Comparison of ENCODE assay signal across 9 mouse cellular contexts in genomic region chr8:121922101-121922500, GRCm38 (mm10). TPM values are rescaled to one million over a fixed set of nuclear protein-coding genes. Genes with fewer than 3 reads are reported as not detected.
DNase-seq lines count a peak whose midpoint lies in the region; ATAC-seq and TF ChIP-seq lines count a peak whose summit lies in the region.
"Had no signal": no experiment of that assay in that cellular context is flagged by ENCODE, and none has a peak within 500 bp of the region (broad histone marks: within the 10 kb centered on the region; RNA-seq: fewer than 3 reads in every experiment).

No protein-coding gene starts in this region.

- H3K27ac ChIP-seq in cortical plate, adult 2 months (ENCODE audit: insufficient read depth, low read length) = peak overlapping the region; percentile 42; the same call in 1 of the 2 replicates
- peak overlapping the region; percentile 86 for H3K27ac ChIP-seq in lung, embryonic 16.5 days (ENCODE audit: low read length)
- H3K27ac ChIP-seq in liver, embryonic 12.5 days = no peak overlapping the region

- DNase-seq in adipocyte (ENCODE audit: low spot score) = peak; percentile 52
- peak; percentile 37 for DNase-seq in heart, postnatal 25 days (ENCODE audit: low spot score)
- no peak for DNase-seq in spleen, adult 18-20 months
- no peak for DNase-seq in cerebellum, adult 18-20 months
- DNase-seq in right cerebral cortex, adult 18-20 months = no peak

- 8% methylated on average over 8 of the region's 8 CpGs for WGBS in lung, embryonic 16.5 days
- 59% methylated on average over 8 of the region's 8 CpGs for WGBS in liver, embryonic 12.5 days (ENCODE audit: insufficient replicate concordance)

- no peaks in the 10 kb centered on the region for H3K27me3 ChIP-seq in lung, embryonic 16.5 days (ENCODE audit: control insufficient read depth, insufficient read depth, low read depth, low read length)
- no peaks in the 10 kb centered on the region for H3K27me3 ChIP-seq in liver, embryonic 12.5 days (replicated peaks)

- ATAC-seq in lung, embryonic 16.5 days (ENCODE audit: low read depth) = peak; percentile 83
- ATAC-seq in liver, embryonic 12.5 days = no peak

- intact Hi-C loops in heart, postnatal 25 days (cut with DNase I) = no loop called here

- no peak overlapping the region for H3K4me3 ChIP-seq in cortical plate, adult 2 months (ENCODE audit: insufficient read depth, low read length)
- no peak overlapping the region for H3K4me3 ChIP-seq in lung, embryonic 16.5 days (ENCODE audit: low read length)
- H3K4me3 ChIP-seq in liver, embryonic 12.5 days = no peak overlapping the region

- no peak for TF ChIP-seq POLR2A in cortical plate, adult 2 months (IDR thresholded peaks at IDR 0.05; ENCODE audit: extremely low read depth, insufficient read depth, low read length)

- no peaks in the 10 kb centered on the region for H3K36me3 ChIP-seq in lung, embryonic 16.5 days (ENCODE audit: control insufficient read depth, insufficient read depth, low read length)
- H3K36me3 ChIP-seq in liver, embryonic 12.5 days = no peaks in the 10 kb centered on the region

- no peak for TF ChIP-seq CTCF in cortical plate, adult 2 months (IDR thresholded peaks at IDR 0.05; ENCODE audit: extremely low read depth, insufficient read depth, low read length)

- H3K9me3 ChIP-seq in lung, embryonic 16.5 days (ENCODE audit: control insufficient read depth, low read length) = no peaks in the 10 kb centered on the region
- H3K9me3 ChIP-seq in liver, embryonic 12.5 days (replicated peaks) = no peaks in the 10 kb centered on the region

- no peaks in the 10 kb centered on the region for H3K4me1 ChIP-seq in cortical plate, adult 2 months (ENCODE audit: control insufficient read depth, insufficient read depth, low read length)
- H3K4me1 ChIP-seq in lung, embryonic 16.5 days (replicated peaks; ENCODE audit: control insufficient read depth, insufficient read depth, low read length) = peaks cover 14% of the 10 kb centered on the region
- no peaks in the 10 kb centered on the region for H3K4me1 ChIP-seq in liver, embryonic 12.5 days

- 0 out of 2 replicates have a peak overlapping the region, but pooled peaks have one; percentile 16 for H3K4me2 ChIP-seq in lung, embryonic 16.5 days (ENCODE audit: low read depth, low read length)
- H3K4me2 ChIP-seq in liver, embryonic 12.5 days = no peak overlapping the region

- peak overlapping the region; percentile 35 for H3K9ac ChIP-seq in lung, embryonic 16.5 days (ENCODE audit: low read length)
- H3K9ac ChIP-seq in liver, embryonic 12.5 days = no peak overlapping the region

RNA-seq across cellular contexts. Expression of gene Slc7a5, which starts 14.6 kb away (rescaled TPM):
- 74.1 and 75.6 TPM in 2 replicates for polyA plus RNA-seq in cortical plate, adult 2 months (2012; rRNA removed)
- total RNA-seq in heart, postnatal 25 days (2021) = 1 to 10 TPM; 3.2 to 4.9 TPM
- 10.4 and 10.7 TPM in 2 replicates for polyA plus RNA-seq in lung, embryonic 16.5 days (2015; fragmentation: Nextera tagmentation; extraction: Ambion mirVana)
- 52.6 and 58.9 TPM in 2 replicates for polyA plus RNA-seq in liver, embryonic 12.5 days (2016; fragmentation: Nextera tagmentation; extraction: Ambion mirVana)

RNA-seq across cellular contexts. Expression of gene Car5a, which starts 22.6 kb away (rescaled TPM):
- polyA plus RNA-seq in cortical plate, adult 2 months (2012; rRNA removed) = 0.29 and 0.42 TPM in 2 replicates
- total RNA-seq in heart, postnatal 25 days (2021) = not detected
- polyA plus RNA-seq in lung, embryonic 16.5 days (2015; fragmentation: Nextera tagmentation; extraction: Ambion mirVana) = not detected in 2 replicates
- polyA plus RNA-seq in liver, embryonic 12.5 days (2016; fragmentation: Nextera tagmentation; extraction: Ambion mirVana) = 0.69 and 0.85 TPM in 2 replicates
- polyA plus RNA-seq: limb, embryonic 14.5 days had no signal

RNA-seq across cellular contexts. Expression of gene Banp, which starts 27.4 kb away (rescaled TPM):
- 68.4 and 76.1 TPM in 2 replicates for polyA plus RNA-seq in cortical plate, adult 2 months (2012; rRNA removed)
- 10 to 100 TPM; 15.0 to 26.5 TPM for total RNA-seq in heart, postnatal 25 days (2021)
- 50.7 and 53.0 TPM in 2 replicates for polyA plus RNA-seq in lung, embryonic 16.5 days (2015; fragmentation: Nextera tagmentation; extraction: Ambion mirVana)
- polyA plus RNA-seq in liver, embryonic 12.5 days (2016; fragmentation: Nextera tagmentation; extraction: Ambion mirVana) = 22.4 and 25.4 TPM in 2 replicates

Comparison
In these comparisons a context has a peak if more than half of its experiments do, and no peak if none do; other contexts are left out.
1. DNase-seq: peak in adipocyte (single experiment) and heart, postnatal 25 days (single experiment); none in spleen, adult 18-20 months (0 of 2), cerebellum, adult 18-20 months (0 of 2) and right cerebral cortex, adult 18-20 months (single experiment).